Comparison of ENCODE assay signal across 10 mouse cellular contexts in the genomic region with DNA sequence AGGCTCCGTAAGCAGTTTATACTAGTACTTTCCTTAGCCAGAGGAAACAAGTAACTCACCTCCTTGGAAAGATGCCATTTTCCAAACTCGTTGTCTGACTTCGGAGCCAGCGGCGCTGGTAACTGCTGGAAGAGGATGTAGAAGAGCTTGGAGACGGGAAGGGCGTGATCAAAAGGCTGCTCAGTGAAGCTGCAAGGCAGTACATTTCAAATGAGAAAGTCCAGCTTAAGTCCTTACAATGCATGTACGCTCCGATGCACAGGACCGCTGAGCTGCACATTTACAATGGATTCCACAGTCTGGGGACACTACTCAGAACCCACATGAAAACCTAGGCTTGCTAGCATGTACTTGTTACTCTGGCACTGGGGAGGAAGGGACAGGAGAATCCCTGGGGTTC.
DNase-seq lines count a peak whose midpoint lies in the region; ATAC-seq and TF ChIP-seq lines count a peak whose summit lies in the region.
"Had no signal": no experiment of that assay in that cellular context is flagged by ENCODE, and none has a peak within 500 bp of the region (broad histone marks: within the 10 kb centered on the region; RNA-seq: fewer than 3 reads in every experiment).

No protein-coding gene starts in this region.

- H3K36me3 ChIP-seq in forebrain, embryonic 13.5 days (ENCODE audit: poor library complexity, severe bottlenecking): peaks cover 32% of the 10 kb centered on the region

- H3K4me2 ChIP-seq in forebrain, embryonic 13.5 days: 0 out of 2 replicates have a peak overlapping the region, but pooled peaks have one; percentile 1
- H3K4me2 ChIP-seq: embryonic facial prominence, embryonic 13.5 days; neural tube, embryonic 12.5 days had no signal

- no peak overlapping the region for H3K4me3 ChIP-seq in lung, adult 2 months (replicated peaks; ENCODE audit: extremely low read depth, low read depth, low read length)
- no peak overlapping the region for H3K4me3 ChIP-seq in forebrain, embryonic 13.5 days
- H3K4me3 ChIP-seq: embryonic facial prominence, embryonic 13.5 days; neural tube, embryonic 12.5 days had no signal

- 60% methylated on average over 10 of the region's 10 CpGs for WGBS in lung, adult 2 months
- WGBS in forebrain, embryonic 13.5 days: 16% methylated on average over 10 of the region's 10 CpGs

- H3K9ac ChIP-seq in forebrain, embryonic 13.5 days: no peak overlapping the region
- H3K9ac ChIP-seq: embryonic facial prominence, embryonic 13.5 days; neural tube, embryonic 12.5 days had no signal

- ATAC-seq in forebrain, embryonic 13.5 days: peak; percentile 73
- no peak for ATAC-seq in megakaryocyte progenitor cell, adult 5-6 weeks (replicated peaks; ENCODE audit: poor library complexity)
- ATAC-seq: activated CD4-positive, CD25-positive, alpha-beta regulatory T cell, adult 4 months had no signal

- H3K27ac ChIP-seq in forebrain, embryonic 13.5 days: peak overlapping the region; percentile 21; the same call in 1 of the 2 replicates
- H3K27ac ChIP-seq: embryonic facial prominence, embryonic 13.5 days; neural tube, embryonic 12.5 days had no signal

- no peaks in the 10 kb centered on the region for H3K4me1 ChIP-seq in lung, adult 2 months (ENCODE audit: control insufficient read depth, insufficient read depth, low read length)
- peaks cover 5% of the 10 kb centered on the region; the same call in 1 of the 2 replicates for H3K4me1 ChIP-seq in forebrain, embryonic 13.5 days
- H3K4me1 ChIP-seq: embryonic facial prominence, embryonic 13.5 days had no signal

- TF ChIP-seq POLR2A in lung, adult 2 months (IDR thresholded peaks at IDR 0.05; ENCODE audit: borderline replicate concordance, extremely low read depth, low read depth, low read length): no peak

- H3K9me3 ChIP-seq in forebrain, embryonic 13.5 days (replicated peaks): no peaks in the 10 kb centered on the region
- H3K9me3 ChIP-seq: embryonic facial prominence, embryonic 13.5 days; neural tube, embryonic 12.5 days had no signal

- no peak for TF ChIP-seq CTCF in lung, adult 2 months (IDR thresholded peaks at IDR 0.05; ENCODE audit: insufficient read depth, low read length)

- DNase-seq in lung, postnatal 10 days: peak; percentile 33
- DNase-seq in lung, adult 2 months: no peak
- DNase-seq in heart, postnatal 4 days: peak; percentile 24
- peak; percentile 46 to 64 for DNase-seq in kidney, postnatal 25 days
- no peak for DNase-seq in thymus, postnatal 14 days

- H3K27me3 ChIP-seq in forebrain, embryonic 13.5 days: no peaks in the 10 kb centered on the region
- H3K27me3 ChIP-seq: embryonic facial prominence, embryonic 13.5 days; neural tube, embryonic 12.5 days had no signal

Comparison
In these comparisons a context has a peak if more than half of its experiments do, and no peak if none do; other contexts are left out.
1. DNase-seq: peak in lung, postnatal 10 days (single experiment), heart, postnatal 4 days (single experiment) and kidney, postnatal 25 days (2 of 2); none in lung, adult 2 months (single experiment) and thymus, postnatal 14 days (single experiment).